Mouse (Mus musculus) 3T3-L1 (cell line): Measurements from ENCODE around the gene Kbtbd12.

Experiments
- DNase-seq: peaks from one replicate; pipeline ENCODE4 v3.0.0-alpha.2; 2015; ENCODE audit warnings: low read depth, low spot score

Kbtbd12 gene

GRCm38 (mm10) chr6:88549137-88549814, 88.5 kb downstream of the Kbtbd12 start:
- peak; percentile 84 for DNase-seq

- DNase-seq: no peak
These were observed 89.2 kb downstream of the Kbtbd12 start for GRCm38 (mm10) chr6:88548405-88549049.

DNA sequence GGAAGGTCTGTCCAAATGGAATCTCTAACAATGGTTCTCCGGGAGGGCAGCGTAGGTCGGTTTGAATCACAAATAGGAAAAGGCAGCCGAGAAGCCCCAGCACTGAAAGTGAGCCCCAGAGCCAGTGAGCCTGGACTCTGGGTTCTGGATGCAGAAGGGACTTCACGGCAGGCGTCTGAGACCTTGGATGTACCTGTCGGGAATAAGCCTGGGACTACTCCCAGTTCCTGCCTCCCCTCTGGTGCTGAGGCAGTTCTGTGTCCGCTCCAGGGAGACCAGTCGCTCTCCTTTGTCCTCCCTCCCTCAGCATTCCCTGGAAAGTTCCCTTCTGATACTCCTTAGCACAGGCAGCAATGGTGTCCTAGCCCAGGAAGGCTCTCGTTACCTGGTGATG, 92.4 kb downstream of the Kbtbd12 start:
- no peak for DNase-seq

- no peak for DNase-seq
These were observed 92.9 kb downstream of the Kbtbd12 start for GRCm38 (mm10) chr6:88544644-88545396.

DNA sequence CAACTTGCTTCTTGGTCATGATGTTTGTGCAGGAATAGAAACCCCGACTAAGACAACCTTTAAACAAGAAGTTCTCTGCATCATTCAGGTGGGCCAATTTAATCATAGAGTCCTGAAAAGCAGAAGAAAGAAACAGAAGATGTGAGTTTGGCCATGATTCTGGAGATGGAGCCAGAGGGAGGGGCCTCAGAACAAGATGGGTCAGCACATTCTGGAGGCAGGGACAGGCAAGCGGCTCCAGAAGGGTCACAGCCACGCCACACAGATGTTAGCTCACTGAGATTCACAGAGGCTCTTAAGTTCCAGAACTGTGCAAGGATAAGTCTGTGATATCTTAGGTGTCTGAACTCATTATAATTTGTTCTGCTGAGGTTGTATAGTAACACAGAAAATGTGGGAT, 93.5 kb downstream of the Kbtbd12 start:
- DNase-seq: no peak

DNA sequence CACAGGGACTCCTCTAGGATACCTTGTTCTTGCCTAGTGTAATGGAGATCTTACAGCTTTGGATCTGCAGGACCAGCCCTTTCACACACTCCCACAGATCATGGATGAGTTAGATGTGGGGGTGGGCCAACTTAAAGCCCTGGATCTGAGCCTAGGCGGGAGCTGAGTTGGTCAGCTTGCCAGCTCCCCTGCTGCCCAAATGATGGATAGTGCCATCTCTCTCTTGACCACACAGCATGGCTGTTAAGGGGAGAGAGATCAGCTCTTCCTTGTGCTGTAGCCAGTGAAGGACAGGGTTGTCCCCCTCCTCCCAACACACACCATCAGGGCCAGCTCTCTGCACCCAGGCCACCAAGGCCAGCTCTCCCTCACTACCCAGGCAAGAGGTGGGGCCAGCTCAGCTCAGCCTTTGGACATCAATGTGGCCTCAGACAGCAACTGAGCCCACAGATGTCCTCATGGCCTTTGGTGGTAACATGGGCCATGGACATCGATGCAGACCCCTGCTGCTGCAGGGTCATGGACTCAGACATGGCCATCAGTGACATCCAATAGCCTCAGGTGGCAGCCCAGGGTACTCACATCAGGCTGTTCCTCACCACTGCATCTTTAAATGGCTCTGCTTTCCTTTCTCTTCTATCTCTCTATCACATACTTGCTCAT, 97.5 kb downstream of the Kbtbd12 start:
- no peak for DNase-seq

GRCm38 (mm10) chr6:88530306-88530705, 107.4 kb downstream of the Kbtbd12 start:
- DNase-seq: no peak

GRCm38 (mm10) chr6:88524056-88524455, 113.7 kb downstream of the Kbtbd12 start:
- no peak for DNase-seq

DNA sequence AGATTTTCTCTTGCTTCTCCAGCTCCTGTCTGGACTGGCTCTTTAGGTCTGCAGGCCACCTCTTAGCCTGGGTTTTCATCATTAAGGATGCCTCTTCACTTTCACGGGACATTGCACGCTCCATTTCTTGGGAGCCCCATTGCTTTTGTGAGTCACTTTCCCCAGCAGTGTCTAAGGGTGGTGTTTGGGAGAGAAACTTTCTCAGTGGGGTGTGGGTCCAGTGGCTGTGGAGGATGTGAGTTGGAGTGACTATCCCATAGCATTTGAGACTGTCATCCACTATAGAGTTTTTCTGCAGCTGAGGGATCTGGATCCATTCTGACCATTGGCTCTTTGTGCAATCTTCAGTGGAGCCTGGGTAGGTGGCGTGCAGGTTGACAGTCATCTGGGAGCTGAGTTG, 114.3 kb downstream of the Kbtbd12 start:
- DNase-seq: no peak

- DNase-seq: no peak
These were observed 114.7 kb downstream of the Kbtbd12 start for GRCm38 (mm10) chr6:88523043-88523442.

DNA sequence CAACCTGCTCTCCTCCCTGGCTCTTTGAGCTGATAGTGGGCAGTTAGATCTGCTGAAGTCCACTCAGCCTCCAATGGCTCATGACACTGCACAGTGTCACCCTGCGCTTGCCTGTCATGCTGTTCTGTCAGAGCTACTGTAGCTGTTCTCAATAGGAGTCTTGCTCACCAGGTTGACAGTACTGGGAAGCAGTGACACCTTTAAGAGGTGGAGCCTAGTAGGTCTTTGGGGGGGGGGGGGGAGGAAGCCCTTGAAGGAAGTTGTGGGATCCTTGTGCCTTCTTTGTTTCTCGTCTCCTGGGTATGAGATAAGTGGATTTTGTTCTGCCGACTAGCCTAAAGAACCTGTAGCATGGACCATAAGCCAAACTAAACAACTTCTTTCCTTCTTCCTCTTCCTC, 115.1 kb downstream of the Kbtbd12 start:
- no peak for DNase-seq

GRCm38 (mm10) chr6:88521821-88522220, 115.9 kb downstream of the Kbtbd12 start:
- no peak for DNase-seq

DNA sequence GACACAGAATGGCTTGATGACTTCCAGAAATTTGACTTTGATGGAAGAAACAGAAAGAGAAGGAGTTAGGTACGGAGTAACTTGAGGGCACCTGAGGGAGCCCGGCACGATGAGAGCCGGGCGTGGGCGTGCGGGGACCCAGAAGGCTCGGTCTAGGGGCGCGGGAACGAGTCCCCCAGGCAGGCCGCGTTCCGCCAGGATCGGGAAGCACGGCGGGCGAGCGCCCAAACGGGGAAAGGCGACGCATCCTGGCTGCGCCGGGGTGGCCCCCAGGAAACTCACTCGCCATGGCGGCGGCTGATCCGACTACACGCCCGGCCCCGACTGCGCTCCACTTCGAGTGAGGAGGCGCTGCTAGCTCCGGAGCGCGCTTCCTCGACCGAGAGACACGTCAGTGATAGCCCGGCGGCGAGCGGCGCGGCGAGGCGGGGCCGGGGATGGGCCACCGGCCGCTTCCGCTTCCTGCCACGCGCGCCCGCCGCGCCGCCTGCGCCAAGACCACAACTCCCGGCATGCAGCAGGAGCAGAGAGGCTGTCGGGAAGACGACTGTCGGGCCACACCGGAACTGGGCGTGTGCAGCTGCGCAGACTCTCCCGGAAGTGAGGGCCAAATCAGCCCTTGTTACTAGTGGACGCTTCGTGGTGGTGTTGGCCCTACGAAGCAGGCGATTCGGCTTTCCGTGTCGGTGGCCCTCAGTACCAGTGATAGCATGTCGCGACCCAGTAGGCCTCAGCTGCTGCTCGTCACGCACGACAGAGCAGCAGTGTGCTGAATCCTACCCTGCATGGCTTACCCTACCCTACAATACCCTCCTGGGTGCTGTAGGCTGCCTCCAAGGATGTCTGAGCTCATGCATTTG, 119.1 kb downstream of the Kbtbd12 start, which contains the start of gene Sec61a1:
Sec61a1 (minus strand) TSS at position 502 of the 860 bp plus-strand sequence.
- DNase-seq: peak; percentile 99

DNA sequence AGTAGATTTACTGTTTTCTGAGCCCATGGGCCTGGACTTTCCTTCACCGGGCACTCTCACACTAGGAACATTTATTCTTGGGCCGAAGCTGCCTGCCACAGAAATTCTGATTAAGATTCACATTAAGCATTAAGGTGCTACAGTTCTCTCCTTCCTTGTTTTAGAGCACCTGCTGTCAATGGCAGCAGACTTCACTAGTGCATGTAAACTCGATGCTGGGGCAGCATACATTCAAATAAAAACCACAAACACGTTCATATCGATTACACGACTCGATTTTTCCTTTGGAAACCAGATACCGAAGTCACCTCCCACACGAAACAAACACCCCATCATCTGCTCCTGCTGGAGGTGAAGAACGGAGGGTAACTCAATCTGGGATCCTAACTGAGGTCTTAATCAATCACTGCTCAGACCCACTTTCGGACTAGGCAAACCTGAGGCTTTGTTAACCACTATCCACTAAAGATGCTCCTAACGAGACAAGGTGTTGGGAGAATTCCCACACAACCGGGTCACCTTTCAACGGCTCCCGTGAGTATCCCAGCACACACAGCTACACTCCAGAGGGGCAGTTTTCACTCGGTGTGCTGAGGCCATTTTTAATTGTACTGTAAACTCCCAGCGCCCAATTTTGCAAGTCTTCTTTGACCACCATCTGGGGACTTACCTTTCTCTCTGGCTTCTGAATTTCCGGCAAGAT, 119.9 kb downstream of the Kbtbd12 start:
- peak; percentile 44 for DNase-seq

DNA sequence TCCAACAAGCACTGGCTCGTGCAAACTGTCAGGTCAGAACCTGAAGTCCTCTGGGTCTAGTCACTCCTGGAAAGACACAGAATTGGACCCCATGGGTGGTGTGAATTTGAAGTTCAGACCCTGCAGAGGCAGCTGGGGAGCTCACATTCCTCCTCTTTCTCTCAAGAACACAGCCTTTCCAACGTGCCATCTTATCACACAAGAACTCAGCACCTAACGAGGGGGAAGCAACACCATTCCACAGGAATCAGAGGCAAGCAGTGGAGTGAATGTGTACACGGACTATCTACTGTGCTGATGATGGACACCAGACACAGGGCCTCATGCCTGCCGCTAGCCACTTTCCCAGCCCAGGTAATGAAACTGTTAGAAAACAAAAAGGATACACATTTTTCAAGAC, 121.1 kb downstream of the Kbtbd12 start:
- DNase-seq: no peak

GRCm38 (mm10) chr6:88515971-88516370, 121.8 kb downstream of the Kbtbd12 start:
- DNase-seq: no peak

DNA sequence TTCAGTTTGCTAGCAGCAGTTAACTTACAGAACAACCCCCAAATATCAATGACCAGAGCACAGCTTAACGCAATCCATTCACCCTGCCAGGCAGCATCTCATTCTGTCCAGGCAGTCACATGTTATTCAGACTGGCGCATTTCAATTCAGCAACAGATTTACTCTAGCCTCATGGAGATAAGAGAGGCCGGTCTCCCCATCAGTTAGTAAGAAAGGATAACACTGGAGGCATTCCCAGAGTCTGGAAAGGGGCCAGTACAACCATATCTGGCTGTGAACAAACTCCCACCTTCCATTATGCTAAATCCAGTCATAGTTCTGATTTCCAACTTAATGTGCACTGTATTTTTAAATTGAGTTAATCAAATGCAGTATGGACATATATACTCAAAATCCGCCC, 123.2 kb downstream of the Kbtbd12 start:
- no peak for DNase-seq

GRCm38 (mm10) chr6:88513984-88514383, 123.8 kb downstream of the Kbtbd12 start:
- no peak for DNase-seq

- DNase-seq: no peak
These were observed 134.7 kb downstream of the Kbtbd12 start for GRCm38 (mm10) chr6:88503044-88503443.
